Mouse (Mus musculus): ENCODE data around the gene Plekha4.

GRCm38 (mm10) chr7:45523678-45524170 is 2.4 kb upstream of the Plekha4 start:
- no peak for TF ChIP-seq POLR2A (IDR thresholded peaks at IDR 0.05; ENCODE audit: low read depth, low read length)
- TF ChIP-seq CTCF (IDR thresholded peaks at IDR 0.05; ENCODE audit: extremely low read depth, insufficient read length, insufficient replicate concordance, low read depth, low read length): no peak
